Mouse (Mus musculus) hindbrain, embryonic 15.5 days (tissue): ENCODE measurements around the gene Gm13691. TPM values are rescaled to one million over a fixed set of nuclear protein-coding genes. Genes with fewer than 3 reads are reported as not detected.
A peak's percentile ranks its signal among the peaks of the same experiment; 100 is the strongest.
"Not testable (repeated sequence)": the region's sequence is repeated elsewhere in the genome, so short reads cannot be mapped to it uniquely, and the experiment has no call there.

Experiments used
- ATAC-seq: fragments of 200-750 bp; cut with Nextera tagmentation; 2 replicates; pipeline ENCODE4 v1.8.0; 2017; ENCODE audit warnings: low read depth, moderate number of reproducible peaks, moderate TSS enrichment; ENCODE audit not compliant: low FRiP score
- H3K27ac ChIP-seq: fragments of 300-500 bp; sonication (generic); replicated peaks from 2 replicates; pipeline ENCODE4 v1.5.1; 2015; ENCODE audit warnings: mild to moderate bottlenecking, inconsistent platforms
- H3K27me3 ChIP-seq: fragments of 300-500 bp; sonication (generic); 2 replicates; pipeline ENCODE4 v1.6.1; 2015; ENCODE audit warnings: control low read depth, inconsistent platforms
- H3K36me3 ChIP-seq: fragments of 300-500 bp; sonication (generic); 2 replicates; pipeline ENCODE4 v1.6.1; 2015; ENCODE audit warnings: control low read depth, inconsistent platforms
- H3K4me1 ChIP-seq: fragments of 300-500 bp; sonication (generic); replicated peaks from 2 replicates; pipeline ENCODE4 v1.6.1; 2015; ENCODE audit warnings: control low read depth, inconsistent platforms
- H3K4me2 ChIP-seq: fragments of 300-500 bp; sonication (generic); 2 replicates; pipeline ENCODE4 v1.6.1; 2015; ENCODE audit warnings: moderate library complexity, mild to moderate bottlenecking, inconsistent platforms
- H3K4me3 ChIP-seq: fragments of 300-500 bp; sonication (generic); 2 replicates; pipeline ENCODE4 v1.5.1; 2015; ENCODE audit warnings: mild to moderate bottlenecking, inconsistent platforms
- H3K9ac ChIP-seq: fragments of 300-500 bp; sonication (generic); 2 replicates; pipeline ENCODE4 v1.6.1; 2015; ENCODE audit warnings: inconsistent platforms
- H3K9me3 ChIP-seq: fragments of 300-500 bp; sonication (generic); 2 replicates; pipeline ENCODE4 v1.6.1; 2016; ENCODE audit warnings: control low read depth, inconsistent platforms
- WGBS: fragments of 180-500 bp; shearing (Covaris S2); methylation state at CpG from one replicate; pipeline ENCODE4 v1.1.7; 2015; 5-methylcytosine and 5-hydroxymethylcytosine counted together
- polyA plus RNA-seq: library from polyadenylated mRNA; unstranded; fragments of >200 nt; fragmentation: Nextera tagmentation; extraction: Ambion mirVana; gene quantifications from 2 replicates; pipeline ENCODE4 v1.2.1, GENCODE M21; 2015

The Gm13691 gene
- not detected in 2 replicates for polyA plus RNA-seq

GRCm38 (mm10) chr2:83990253-83990652 lies at the start of gene Gm13691:
Gm13691 (plus strand) TSS chr2:83990553.
- H3K27ac ChIP-seq, H3K36me3 ChIP-seq, H3K27me3 ChIP-seq, H3K9ac ChIP-seq, H3K9me3 ChIP-seq, ATAC-seq, H3K4me1 ChIP-seq, H3K4me3 ChIP-seq, H3K4me2 ChIP-seq: not testable (repeated sequence)
- WGBS = no CpG with 5 or more reads among the region's 6 CpGs

GRCm38 (mm10) chr2:83940931-83941361 lies 49.4 kb upstream of the Gm13691 start, which contains the start of gene Zswim2:
Zswim2 (minus strand) TSS chr2:83941228.
- H3K4me1 ChIP-seq = peaks cover 4% of the 10 kb centered on the region; the same call in 1 of the 2 replicates
- peak within 1 kb of the TSS; percentile 38 for H3K4me3 ChIP-seq
- under 1% methylated on average over 20 of the region's 20 CpGs for WGBS
- peak within 1 kb of the TSS; percentile 80 for H3K4me2 ChIP-seq
- no peaks in the 10 kb centered on the region for H3K27me3 ChIP-seq
- no peaks in the 10 kb centered on the region for H3K36me3 ChIP-seq
- 0 out of 2 replicates have a peak within 1 kb of the TSS, but pooled peaks have one; percentile 2 for H3K9ac ChIP-seq
- 0 out of 2 replicates have a peak within 1 kb of the TSS, but pooled peaks have one; percentile 3 for H3K27ac ChIP-seq
- peak; percentile 99 for ATAC-seq
- H3K9me3 ChIP-seq = no peaks in the 10 kb centered on the region

DNA sequence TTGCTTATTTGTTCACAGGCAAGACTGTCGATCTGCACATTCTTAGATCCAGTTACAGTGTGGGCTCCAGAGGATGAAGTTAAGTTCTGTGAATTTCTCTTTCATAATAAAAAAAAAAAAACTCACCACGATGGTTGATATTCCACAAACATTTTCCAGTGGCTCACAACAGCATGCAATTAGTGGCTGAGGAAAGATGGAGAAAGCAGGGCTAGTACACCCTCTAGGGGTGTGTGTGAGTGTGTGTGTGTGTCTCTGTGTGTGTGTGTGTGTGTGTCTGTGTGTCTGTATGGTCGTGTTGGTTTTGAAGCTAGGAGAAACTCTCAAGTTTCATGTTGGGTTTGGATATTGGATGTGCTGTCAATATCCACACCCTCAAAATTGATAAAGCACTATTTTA lies 49.0 kb upstream of the Gm13691 start:
- WGBS = 35% methylated on average over 3 of the region's 3 CpGs
- Histone ChIP-seq H3K9ac (no peak overlapping the region), H3K36me3 (no peaks in the 10 kb centered on the region), H3K27me3 (no peaks in the 10 kb centered on the region), H3K27ac (no peak overlapping the region), H3K4me3 (peak overlapping the region; percentile 38), H3K4me1 (peaks cover 4% of the 10 kb centered on the region; the same call in 1 of the 2 replicates), H3K4me2 (peak overlapping the region; percentile 80), H3K9me3 (no peaks in the 10 kb centered on the region)
- ATAC-seq = peak; percentile 39; the same call in 1 of the 2 replicates

DNA sequence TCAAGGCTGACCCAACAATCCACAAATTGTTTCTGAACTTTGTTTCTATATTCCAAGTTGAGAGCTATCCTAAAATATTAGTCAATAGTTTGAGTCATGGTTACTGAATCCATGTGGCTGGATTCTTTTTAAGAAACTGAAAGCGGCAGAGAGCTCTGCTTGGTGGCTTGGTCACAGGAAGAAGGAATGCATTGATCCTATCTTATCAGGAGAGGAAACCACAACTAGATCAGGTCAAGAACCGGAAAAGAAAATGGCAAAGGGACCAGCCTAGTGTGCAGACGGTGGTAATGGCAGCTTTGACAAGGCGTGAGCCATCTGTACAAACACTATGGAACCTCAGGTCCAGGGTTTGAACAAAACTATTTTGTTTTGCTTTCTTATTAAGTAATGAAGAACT lies 48.6 kb upstream of the Gm13691 start:
- no peaks in the 10 kb centered on the region for H3K36me3 ChIP-seq

DNA sequence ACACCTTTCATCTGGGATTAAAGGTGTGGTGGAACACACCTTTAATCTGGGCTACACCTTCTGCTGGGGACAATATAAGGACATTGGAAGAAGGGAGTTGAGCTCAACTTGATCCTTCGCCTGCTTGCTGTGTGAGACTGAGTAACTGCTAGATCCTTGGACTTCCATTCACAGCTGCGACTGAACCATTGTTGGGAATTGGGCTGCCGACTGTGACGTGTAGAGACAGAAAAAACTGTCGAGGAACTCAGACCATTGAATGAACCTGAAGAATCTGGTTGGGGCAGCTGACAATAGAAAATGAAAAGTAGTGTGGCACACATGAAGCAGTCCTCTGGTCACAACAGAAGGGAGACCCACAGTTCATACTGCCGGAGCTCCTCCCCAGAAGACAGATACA lies 35.0 kb upstream of the Gm13691 start, which contains the start of gene Gm13698:
Gene Gm13698 (plus strand): TSS at position 301 of the 400 bp plus-strand sequence.
- not testable (repeated sequence) for ATAC-seq

More for the DNA sequence above, 48.6 kb upstream of the Gm13691 start:
- no peak overlapping the region for H3K27ac ChIP-seq
- ATAC-seq = no peak
- no peaks in the 10 kb centered on the region for H3K27me3 ChIP-seq
- H3K4me1 ChIP-seq = peaks cover 4% of the 10 kb centered on the region; the same call in 1 of the 2 replicates
- no peak overlapping the region for H3K4me2 ChIP-seq
- 77% methylated on average over 4 of the region's 4 CpGs for WGBS
- H3K9ac ChIP-seq = no peak overlapping the region
- H3K9me3 ChIP-seq = no peaks in the 10 kb centered on the region
- H3K4me3 ChIP-seq = no peak overlapping the region

GRCm38 (mm10) chr2:83961203-83961602 lies 29.1 kb upstream of the Gm13691 start, which contains the start of gene Gm13693:
Gm13693 (plus strand) TSS chr2:83961503.
- not testable (repeated sequence) for ATAC-seq, H3K9me3 ChIP-seq, H3K4me2 ChIP-seq, H3K27ac ChIP-seq, H3K27me3 ChIP-seq, H3K9ac ChIP-seq, H3K4me1 ChIP-seq, H3K36me3 ChIP-seq, H3K4me3 ChIP-seq
- no CpG with 5 or more reads among the region's 6 CpGs for WGBS

More for the DNA sequence above, 35.0 kb upstream of the Gm13691 start, which contains the start of gene Gm13698:
- not testable (repeated sequence) for H3K9me3 ChIP-seq, H3K36me3 ChIP-seq, H3K4me3 ChIP-seq, H3K27ac ChIP-seq, H3K9ac ChIP-seq, H3K4me2 ChIP-seq, H3K27me3 ChIP-seq, H3K4me1 ChIP-seq
- WGBS = no CpG with 5 or more reads among the region's 6 CpGs

DNA sequence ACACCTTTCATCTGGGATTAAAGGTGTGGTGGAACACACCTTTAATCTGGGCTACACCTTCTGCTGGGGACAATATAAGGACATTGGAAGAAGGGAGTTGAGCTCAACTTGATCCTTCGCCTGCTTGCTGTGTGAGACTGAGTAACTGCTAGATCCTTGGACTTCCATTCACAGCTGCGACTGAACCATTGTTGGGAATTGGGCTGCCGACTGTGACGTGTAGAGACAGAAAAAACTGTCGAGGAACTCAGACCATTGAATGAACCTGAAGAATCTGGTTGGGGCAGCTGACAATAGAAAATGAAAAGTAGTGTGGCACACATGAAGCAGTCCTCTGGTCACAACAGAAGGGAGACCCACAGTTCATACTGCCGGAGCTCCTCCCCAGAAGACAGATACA lies 23.3 kb upstream of the Gm13691 start, which contains the start of gene Gm13695:
Gene Gm13695 (plus strand): TSS at position 301 of the 400 bp plus-strand sequence.
- H3K9me3 ChIP-seq, H3K4me1 ChIP-seq, H3K9ac ChIP-seq, H3K27ac ChIP-seq, H3K4me3 ChIP-seq, H3K4me2 ChIP-seq, H3K36me3 ChIP-seq, ATAC-seq, H3K27me3 ChIP-seq: not testable (repeated sequence)
- no CpG with 5 or more reads among the region's 6 CpGs for WGBS

GRCm38 (mm10) chr2:83972823-83973222 lies 17.5 kb upstream of the Gm13691 start, which contains the start of gene Gm13696:
Gm13696 (plus strand) TSS chr2:83973123.
- not testable (repeated sequence) for H3K9ac ChIP-seq, ATAC-seq, H3K4me3 ChIP-seq, H3K9me3 ChIP-seq, H3K4me2 ChIP-seq, H3K4me1 ChIP-seq, H3K36me3 ChIP-seq, H3K27me3 ChIP-seq, H3K27ac ChIP-seq
- no CpG with 5 or more reads among the region's 6 CpGs for WGBS

- not testable (repeated sequence) for H3K36me3 ChIP-seq, H3K4me3 ChIP-seq, H3K9me3 ChIP-seq, ATAC-seq, H3K27me3 ChIP-seq, H3K27ac ChIP-seq, H3K9ac ChIP-seq, H3K4me2 ChIP-seq, H3K4me1 ChIP-seq
- WGBS = no CpG with 5 or more reads among the region's 6 CpGs
Observed at GRCm38 (mm10) chr2:83978633-83979032, 11.7 kb upstream of the Gm13691 start, which contains the start of gene Gm13694. Gm13694 (plus strand) TSS chr2:83978933.

- not testable (repeated sequence) for H3K9ac ChIP-seq, H3K4me1 ChIP-seq, H3K27me3 ChIP-seq, H3K36me3 ChIP-seq, H3K9me3 ChIP-seq, H3K4me2 ChIP-seq, H3K4me3 ChIP-seq, H3K27ac ChIP-seq, ATAC-seq
- no CpG with 5 or more reads among the region's 6 CpGs for WGBS
Observed at GRCm38 (mm10) chr2:83984443-83984842, 5.9 kb upstream of the Gm13691 start, which contains the start of gene Gm13697. Gm13697 (plus strand) TSS chr2:83984743.

GRCm38 (mm10) chr2:83993639-83994255 lies 3.4 kb downstream of the Gm13691 start:
- not testable (repeated sequence) for H3K27me3 ChIP-seq, H3K27ac ChIP-seq, ATAC-seq, H3K4me1 ChIP-seq, H3K9ac ChIP-seq, H3K9me3 ChIP-seq, H3K4me3 ChIP-seq, H3K36me3 ChIP-seq, H3K4me2 ChIP-seq
- 70% methylated on average over 8 of the region's 9 CpGs for WGBS

- ATAC-seq, H3K9ac ChIP-seq, H3K4me1 ChIP-seq, H3K27ac ChIP-seq, H3K4me2 ChIP-seq, H3K36me3 ChIP-seq, H3K27me3 ChIP-seq, H3K9me3 ChIP-seq, H3K4me3 ChIP-seq: not testable (repeated sequence)
- 100% methylated on average over 1 of the region's 3 CpGs for WGBS
Observed at GRCm38 (mm10) chr2:83994526-83994925, 4.2 kb downstream of the Gm13691 start.
